Mouse (Mus musculus) heart, embryonic 11.5 days (tissue): Measurements from ENCODE around the gene Gng2. TPM values are rescaled to one million over a fixed set of nuclear protein-coding genes. Genes with fewer than 3 reads are reported as not detected.

Source experiments
- ATAC-seq: fragments of 200-750 bp; cut with Nextera tagmentation; replicated peaks from 2 replicates; pipeline ENCODE4 v1.8.0; 2017; ENCODE audit warnings: moderate library complexity; ENCODE audit not compliant: insufficient number of reproducible peaks, low FRiP score, low TSS enrichment
- H3K27ac ChIP-seq: fragments of 300-500 bp; sonication (generic); 2 replicates; pipeline ENCODE4 v1.5.1; 2014; ENCODE audit warnings: mild to moderate bottlenecking, low read depth, low read length
- H3K27me3 ChIP-seq: fragments of 300-500 bp; sonication (generic); 2 replicates; pipeline ENCODE4 v1.6.1; 2014; ENCODE audit warnings: mild to moderate bottlenecking, low read length, mixed read lengths; ENCODE audit not compliant: control insufficient read depth, insufficient read depth
- H3K36me3 ChIP-seq: fragments of 300-500 bp; sonication (generic); 2 replicates; pipeline ENCODE4 v1.6.1; 2014; ENCODE audit warnings: mild to moderate bottlenecking, low read length, moderate library complexity, mixed read lengths; ENCODE audit not compliant: control insufficient read depth, insufficient read depth
- H3K4me1 ChIP-seq: fragments of 300-500 bp; sonication (generic); 2 replicates; pipeline ENCODE4 v1.6.1; 2014; ENCODE audit warnings: low read length; ENCODE audit not compliant: control insufficient read depth, insufficient read depth
- H3K4me2 ChIP-seq: fragments of 300-500 bp; sonication (generic); 2 replicates; pipeline ENCODE4 v1.6.1; 2014; ENCODE audit warnings: mild to moderate bottlenecking, moderate library complexity
- H3K4me3 ChIP-seq: fragments of 300-500 bp; sonication (generic); 2 replicates; pipeline ENCODE4 v1.5.1; 2014; ENCODE audit warnings: low read depth, low read length
- H3K9ac ChIP-seq: fragments of 300-500 bp; sonication (generic); 2 replicates; pipeline ENCODE4 v1.6.1; 2014; ENCODE audit warnings: mild to moderate bottlenecking, low read depth, low read length, moderate library complexity
- H3K9me3 ChIP-seq: fragments of 300-500 bp; sonication (generic); replicated peaks from 2 replicates; pipeline ENCODE4 v1.6.1; 2016; ENCODE audit warnings: low read length; ENCODE audit not compliant: control insufficient read depth
- WGBS: fragments of 180-500 bp; shearing (Covaris S2); extraction: QIAGEN DNeasy Blood & Tissue Kit; methylation state at CpG from one replicate; pipeline ENCODE4 v1.1.7; 2014; ENCODE audit not compliant: insufficient replicate concordance; 5-methylcytosine and 5-hydroxymethylcytosine counted together
- polyA plus RNA-seq: library from polyadenylated mRNA; unstranded; fragments of >200 nt; fragmentation: Nextera tagmentation; extraction: Ambion mirVana; gene quantifications from 2 replicates; pipeline ENCODE4 v1.2.1, GENCODE M21; 2014

Gng2 gene
- polyA plus RNA-seq, 1 experiment from 2014 or later = 42.4 TPM

DNA sequence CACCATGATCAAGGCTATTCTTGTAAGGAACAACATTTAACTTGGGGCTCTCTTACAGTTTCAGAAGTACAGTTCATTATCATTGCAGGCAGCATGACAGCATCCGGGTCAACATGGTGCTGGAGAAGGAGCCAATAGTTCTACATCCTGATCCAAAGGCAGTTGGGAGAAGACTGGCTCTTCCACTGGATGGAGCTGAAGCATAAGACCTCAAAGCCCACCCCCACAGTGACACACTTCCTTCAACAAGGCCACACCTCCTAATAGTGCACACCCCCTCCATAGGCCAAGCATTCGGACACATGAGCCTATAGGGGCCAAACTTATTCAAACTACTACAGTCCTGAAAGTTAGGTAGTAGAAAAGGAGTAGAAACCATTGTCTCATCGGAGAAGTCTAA is 42.3 kb downstream of the Gng2 start:
- Histone ChIP-seq H3K4me3 (no peak overlapping the region), H3K4me2 (no peak overlapping the region), H3K9me3 (no peaks in the 10 kb centered on the region), H3K27ac (no peak overlapping the region), H3K27me3 (no peaks in the 10 kb centered on the region), H3K9ac (no peak overlapping the region), H3K36me3 (no peaks in the 10 kb centered on the region), H3K4me1 (peaks cover 6% of the 10 kb centered on the region)
- whole genome bisulfite sequencing = 87% methylated on average over 3 of the region's 3 CpGs
- no peak for ATAC-seq

- no peak overlapping the region; the same call in 1 of the 2 replicates for H3K27ac ChIP-seq
- no peak overlapping the region for H3K4me2 ChIP-seq
- 58% methylated on average over 6 of the region's 6 CpGs for WGBS
- H3K4me3 ChIP-seq = no peak overlapping the region
- no peak overlapping the region for H3K9ac ChIP-seq
- no peak for ATAC-seq
- peaks cover 14% of the 10 kb centered on the region for H3K4me1 ChIP-seq
- H3K9me3 ChIP-seq = no peaks in the 10 kb centered on the region
- no peaks in the 10 kb centered on the region for H3K36me3 ChIP-seq
- no peaks in the 10 kb centered on the region for H3K27me3 ChIP-seq
Observed at GRCm38 (mm10) chr14:19933314-19933713, 44.1 kb downstream of the Gng2 start.

DNA sequence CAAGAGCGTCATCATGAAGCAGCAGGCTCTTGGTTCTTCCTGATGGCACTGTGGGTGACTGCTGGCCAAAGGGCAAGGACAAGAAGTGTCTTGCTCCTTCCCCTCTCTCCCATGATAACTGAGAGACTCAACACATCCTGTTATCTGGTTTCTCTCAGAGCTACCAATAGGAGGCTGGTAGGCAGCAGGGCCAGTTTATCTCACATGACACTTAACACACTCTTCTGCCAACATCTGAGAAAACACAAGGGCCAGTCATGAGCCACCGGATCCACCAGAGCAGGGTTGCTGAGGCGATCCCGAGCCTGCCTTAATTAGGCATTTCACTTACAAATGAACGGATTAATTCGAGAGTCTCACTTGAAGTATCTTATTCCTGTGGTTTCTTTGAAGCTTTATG is 49.5 kb downstream of the Gng2 start:
- H3K27ac ChIP-seq = 0 out of 2 replicates have a peak overlapping the region, but pooled peaks have one; percentile 6
- H3K27me3 ChIP-seq = no peaks in the 10 kb centered on the region
- 17% methylated on average over 6 of the region's 6 CpGs for WGBS
- H3K4me3 ChIP-seq = no peak overlapping the region
- peaks cover 4% of the 10 kb centered on the region for H3K9me3 ChIP-seq
- no peaks in the 10 kb centered on the region for H3K36me3 ChIP-seq
- peak overlapping the region; percentile 10; the same call in 1 of the 2 replicates for H3K4me2 ChIP-seq
- peaks cover 28% of the 10 kb centered on the region for H3K4me1 ChIP-seq
- H3K9ac ChIP-seq = no peak overlapping the region
- ATAC-seq = no peak

DNA sequence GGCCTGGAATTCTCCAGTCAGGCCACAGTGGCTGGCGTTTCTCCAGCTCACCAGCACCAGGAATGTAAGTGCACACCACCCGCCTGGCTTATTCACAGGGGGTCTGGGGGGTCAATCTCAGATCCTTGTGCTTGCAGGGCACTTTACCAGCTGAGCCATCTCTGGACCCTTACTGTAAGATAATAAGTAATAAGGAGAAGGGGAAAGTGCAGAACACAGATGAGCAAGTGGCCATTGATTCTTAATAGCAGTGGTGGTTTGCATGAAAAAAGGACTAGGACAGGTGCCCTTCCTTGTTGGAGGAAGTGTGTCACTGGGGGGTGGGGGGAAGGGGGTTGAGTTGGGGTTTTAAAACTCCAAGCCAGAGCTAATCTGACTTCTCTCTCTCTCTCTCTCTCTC is 50.3 kb downstream of the Gng2 start:
- Histone ChIP-seq H3K9me3 (peaks cover 4% of the 10 kb centered on the region), H3K27me3 (no peaks in the 10 kb centered on the region), H3K27ac (no peak overlapping the region), H3K4me3 (no peak overlapping the region), H3K36me3 (no peaks in the 10 kb centered on the region), H3K4me2 (no peak overlapping the region), H3K4me1 (peaks cover 28% of the 10 kb centered on the region), H3K9ac (no peak overlapping the region)
- WGBS = 46% methylated on average over 2 of the region's 2 CpGs
- ATAC-seq = no peak

GRCm38 (mm10) chr14:19926312-19926711 is 51.1 kb downstream of the Gng2 start:
- no peaks in the 10 kb centered on the region for H3K27me3 ChIP-seq
- H3K4me2 ChIP-seq = no peak overlapping the region
- peaks cover 4% of the 10 kb centered on the region for H3K9me3 ChIP-seq
- 54% methylated on average over 8 of the region's 8 CpGs for WGBS
- no peak for ATAC-seq
- H3K9ac ChIP-seq = no peak overlapping the region
- H3K36me3 ChIP-seq = no peaks in the 10 kb centered on the region
- peaks cover 28% of the 10 kb centered on the region for H3K4me1 ChIP-seq
- H3K27ac ChIP-seq = no peak overlapping the region
- no peak overlapping the region for H3K4me3 ChIP-seq

- no peak for ATAC-seq
- Histone ChIP-seq H3K4me2 (no peak overlapping the region), H3K27ac (no peak overlapping the region), H3K9me3 (peaks cover 4% of the 10 kb centered on the region), H3K4me3 (no peak overlapping the region), H3K9ac (no peak overlapping the region), H3K36me3 (no peaks in the 10 kb centered on the region), H3K4me1 (peaks cover 30% of the 10 kb centered on the region), H3K27me3 (no peaks in the 10 kb centered on the region)
- WGBS = 51% methylated on average over 6 of the region's 6 CpGs
Observed at GRCm38 (mm10) chr14:19925157-19925556, 52.3 kb downstream of the Gng2 start.

DNA sequence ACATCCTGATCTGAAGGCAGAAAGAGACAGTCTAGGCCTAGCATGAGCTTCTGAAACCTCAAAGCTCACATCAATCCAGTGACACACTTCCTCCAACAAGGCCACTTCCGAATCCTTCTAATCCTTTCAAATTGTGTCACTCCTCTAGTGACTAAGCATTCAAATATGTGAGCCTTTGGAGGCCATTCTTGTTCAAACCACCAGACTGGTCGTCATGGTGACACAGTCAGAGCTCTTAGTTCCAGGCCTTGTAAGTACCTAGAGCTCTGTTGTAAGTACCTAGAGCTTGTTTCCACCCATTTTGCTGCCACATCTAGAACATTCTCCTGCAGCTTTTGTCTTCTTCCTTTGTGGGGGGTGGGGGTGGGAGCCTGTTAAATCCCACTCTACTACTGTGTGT is 53.3 kb downstream of the Gng2 start:
- H3K27ac ChIP-seq = no peak overlapping the region
- peaks cover 4% of the 10 kb centered on the region for H3K9me3 ChIP-seq
- no peak for ATAC-seq
- no peak overlapping the region for H3K4me2 ChIP-seq
- no peak overlapping the region for H3K9ac ChIP-seq
- 83% methylated on average over 2 of the region's 2 CpGs for whole genome bisulfite sequencing
- H3K36me3 ChIP-seq = no peaks in the 10 kb centered on the region
- H3K4me3 ChIP-seq = no peak overlapping the region
- peaks cover 25% of the 10 kb centered on the region for H3K4me1 ChIP-seq
- H3K27me3 ChIP-seq = no peaks in the 10 kb centered on the region

DNA sequence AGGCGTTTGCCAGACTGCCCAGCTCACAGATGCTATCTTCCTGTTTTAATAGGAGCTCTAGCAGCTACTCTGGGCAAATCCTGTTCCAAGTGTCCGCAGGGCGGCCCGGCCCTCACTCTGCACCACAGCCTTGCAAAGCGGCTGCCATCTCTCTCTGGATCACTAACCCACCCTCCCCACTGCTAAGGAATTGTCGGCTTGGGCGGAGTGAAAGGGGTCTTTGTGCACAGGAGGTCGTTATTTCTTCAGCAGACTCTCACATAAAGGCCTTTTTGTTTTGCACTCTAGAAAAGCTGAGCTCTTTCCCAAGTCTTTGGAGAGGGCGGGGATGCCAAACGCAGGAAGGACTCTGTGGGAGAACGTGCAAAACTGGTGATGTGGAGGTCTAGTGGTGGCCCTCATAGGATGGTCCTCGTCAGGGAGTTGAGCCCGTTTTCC is 57.2 kb downstream of the Gng2 start:
- 56% methylated on average over 13 of the region's 13 CpGs for WGBS
- H3K4me2 ChIP-seq = no peak overlapping the region

DNA sequence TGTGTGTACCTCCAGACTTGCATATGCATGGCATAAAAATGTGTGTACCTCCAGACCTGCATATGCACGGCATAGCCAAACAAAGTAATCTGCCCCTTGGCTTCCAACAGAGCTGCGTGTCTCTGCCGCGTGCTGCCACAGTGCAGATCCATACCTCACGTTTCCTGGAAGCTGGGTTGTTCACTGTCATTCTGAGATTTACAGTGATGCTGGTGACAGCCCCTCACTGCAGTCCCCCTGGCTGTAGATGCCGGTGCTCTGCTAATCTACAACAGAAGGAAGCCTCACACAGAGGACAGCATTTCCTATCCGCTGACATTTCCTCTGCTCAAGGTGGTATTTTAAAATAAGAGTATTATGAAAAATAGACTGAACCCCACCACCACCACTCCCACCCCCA is 57.6 kb downstream of the Gng2 start:
- Histone ChIP-seq H3K27me3 (no peaks in the 10 kb centered on the region), H3K4me1 (peaks cover 4% of the 10 kb centered on the region), H3K9me3 (peaks cover 4% of the 10 kb centered on the region), H3K27ac (no peak overlapping the region; the same call in 1 of the 2 replicates), H3K4me3 (no peak overlapping the region), H3K9ac (no peak overlapping the region), H3K36me3 (no peaks in the 10 kb centered on the region), H3K4me2 (no peak overlapping the region)
- no peak for ATAC-seq
- WGBS = 59% methylated on average over 7 of the region's 7 CpGs

More for the DNA sequence above, 57.2 kb downstream of the Gng2 start:
- Histone ChIP-seq H3K9ac (no peak overlapping the region), H3K27ac (no peak overlapping the region), H3K4me3 (no peak overlapping the region), H3K27me3 (no peaks in the 10 kb centered on the region), H3K9me3 (peaks cover 4% of the 10 kb centered on the region), H3K36me3 (no peaks in the 10 kb centered on the region), H3K4me1 (peaks cover 6% of the 10 kb centered on the region)
- ATAC-seq = no peak
